Mouse (Mus musculus) megakaryocyte-erythroid progenitor cell, adult 5-6 weeks (primary cell): ENCODE data around the gene Vmn1r193. TPM values are rescaled to one million over a fixed set of nuclear protein-coding genes. Genes with fewer than 3 reads are reported as not detected.
"Not testable (repeated sequence)": the region's sequence is repeated elsewhere in the genome, so short reads cannot be mapped to it uniquely, and the experiment has no call there.

ENCODE experiments used
- ATAC-seq: replicated peaks from 2 replicates; pipeline ENCODE4 v1.8.0; 2016; ENCODE audit warnings: mild to moderate bottlenecking, inconsistent platforms; ENCODE audit not compliant: severe bottlenecking, poor library complexity, low FRiP score, low TSS enrichment
- total RNA-seq, 2 experiments: library from RNA; stranded (forward) in 1 of 2; stranded (reverse) in 1 of 2; fragments of 200-1000, 215-1000 nt in 1 of 2; fragments of >200 nt in 1 of 2; fragmentation: Nextera tagmentation in 1 of 2; gene quantifications; 2 replicates each; pipeline ENCODE4 v1.2.3; 2014 to 2017

Vmn1r193 gene
- total RNA-seq (2014; fragmentation: Nextera tagmentation): not detected in 2 replicates
- not detected in 2 replicates for total RNA-seq (2017)

GRCm38 (mm10) chr13:22223060-22223459 lies at the start of gene Vmn1r193:
Vmn1r193 (minus strand) TSS chr13:22223160.
- ATAC-seq: not testable (repeated sequence)

GRCm38 (mm10) chr13:22271721-22272120 lies 48.8 kb upstream of the Vmn1r193 start:
- no peak for ATAC-seq

- not testable (repeated sequence) for ATAC-seq
Measured at GRCm38 (mm10) chr13:22270222-22270621, 47.3 kb upstream of the Vmn1r193 start, which contains the start of gene Vmn1r195. Vmn1r195 (plus strand) TSS chr13:22270522.

GRCm38 (mm10) chr13:22243915-22244314 lies 21.0 kb upstream of the Vmn1r193 start, which contains the start of gene Vmn1r194:
Vmn1r194 (plus strand) TSS chr13:22244215.
- ATAC-seq: no peak

GRCm38 (mm10) chr13:22192756-22193155 lies 30.2 kb downstream of the Vmn1r193 start:
- ATAC-seq: not testable (repeated sequence)

GRCm38 (mm10) chr13:22191041-22191440 lies 31.9 kb downstream of the Vmn1r193 start, which contains the start of gene Vmn1r192:
Vmn1r192 (minus strand) TSS chr13:22191141.
- ATAC-seq: no peak

- ATAC-seq: no peak
Measured at GRCm38 (mm10) chr13:22190385-22190784, 32.6 kb downstream of the Vmn1r193 start.

GRCm38 (mm10) chr13:22189313-22189712 lies 33.6 kb downstream of the Vmn1r193 start:
- no peak for ATAC-seq

GRCm38 (mm10) chr13:22183869-22184268 lies 39.1 kb downstream of the Vmn1r193 start, which contains the start of gene Vmn1r191:
Vmn1r191 (minus strand) TSS chr13:22183969.
- ATAC-seq: no peak

GRCm38 (mm10) chr13:22168416-22168815 lies 54.5 kb downstream of the Vmn1r193 start:
- no peak for ATAC-seq

Other genes with a start within 250 kb of the Vmn1r193 start
- gene Pom121l2, start 242.0 kb downstream of the Vmn1r193 start, total RNA-seq (2014; fragmentation: Nextera tagmentation): not detected in 2 replicates
- not detected in 2 replicates for gene Pom121l2, start 242.0 kb downstream of the Vmn1r193 start, total RNA-seq (2017)
- not detected in 2 replicates for gene Prss16, start 213.4 kb downstream of the Vmn1r193 start, total RNA-seq (2014; fragmentation: Nextera tagmentation)
- gene Prss16, start 213.4 kb downstream of the Vmn1r193 start, total RNA-seq (2017): 0.19 and 0.89 TPM in 2 replicates
- 11.1 TPM in 1 of 2 replicates, not detected in the other for gene Hist1h2ah, start 187.6 kb downstream of the Vmn1r193 start, total RNA-seq (2014; fragmentation: Nextera tagmentation)
- gene Hist1h2ah, start 187.6 kb downstream of the Vmn1r193 start, total RNA-seq (2017): 482 and 578 TPM in 2 replicates
- 142 and 423 TPM in 2 replicates for gene Hist1h2bk, start 187.3 kb downstream of the Vmn1r193 start, total RNA-seq (2014; fragmentation: Nextera tagmentation)
- 812 and 1,118 TPM in 2 replicates for gene Hist1h2bk, start 187.3 kb downstream of the Vmn1r193 start, total RNA-seq (2017)
- gene Hist1h4i, start 181.8 kb downstream of the Vmn1r193 start, total RNA-seq (2014; fragmentation: Nextera tagmentation): 56.5 and 110 TPM in 2 replicates
- gene Hist1h4i, start 181.8 kb downstream of the Vmn1r193 start, total RNA-seq (2017): 136 and 141 TPM in 2 replicates
- 19.5 and 69.6 TPM in 2 replicates for gene Hist1h2ag, start 180.2 kb downstream of the Vmn1r193 start, total RNA-seq (2014; fragmentation: Nextera tagmentation)
- gene Hist1h2ag, start 180.2 kb downstream of the Vmn1r193 start, total RNA-seq (2017): 882 and 1,306 TPM in 2 replicates
- gene Hist1h2bj, start 179.9 kb downstream of the Vmn1r193 start, total RNA-seq (2014; fragmentation: Nextera tagmentation): 238 and 405 TPM in 2 replicates
- gene Hist1h2bj, start 179.9 kb downstream of the Vmn1r193 start, total RNA-seq (2017): 313 and 664 TPM in 2 replicates
- gene Vmn1r188, start 138.7 kb downstream of the Vmn1r193 start, total RNA-seq (2014; fragmentation: Nextera tagmentation): not detected in 2 replicates
- gene Vmn1r188, start 138.7 kb downstream of the Vmn1r193 start, total RNA-seq (2017): not detected in 2 replicates
- gene Vmn1r189, start 117.3 kb downstream of the Vmn1r193 start, total RNA-seq (2014; fragmentation: Nextera tagmentation): not detected in 2 replicates
- not detected in 2 replicates for gene Vmn1r189, start 117.3 kb downstream of the Vmn1r193 start, total RNA-seq (2017)
- not detected in 2 replicates for gene Vmn1r191, start 39.2 kb downstream of the Vmn1r193 start, total RNA-seq (2014; fragmentation: Nextera tagmentation)
- gene Vmn1r191, start 39.2 kb downstream of the Vmn1r193 start, total RNA-seq (2017): not detected in 2 replicates
- not detected in 2 replicates for gene Vmn1r192, start 32.0 kb downstream of the Vmn1r193 start, total RNA-seq (2014; fragmentation: Nextera tagmentation)
- gene Vmn1r192, start 32.0 kb downstream of the Vmn1r193 start, total RNA-seq (2017): not detected in 2 replicates
- not detected in 2 replicates for gene Vmn1r194, start 21.1 kb upstream of the Vmn1r193 start, total RNA-seq (2014; fragmentation: Nextera tagmentation)
- gene Vmn1r194, start 21.1 kb upstream of the Vmn1r193 start, total RNA-seq (2017): not detected in 2 replicates
- gene Vmn1r195, start 47.4 kb upstream of the Vmn1r193 start, total RNA-seq (2014; fragmentation: Nextera tagmentation): not detected in 2 replicates
- not detected in 2 replicates for gene Vmn1r195, start 47.4 kb upstream of the Vmn1r193 start, total RNA-seq (2017)
- not detected in 2 replicates for gene Vmn1r196, start 66.8 kb upstream of the Vmn1r193 start, total RNA-seq (2014; fragmentation: Nextera tagmentation)
- not detected in 2 replicates for gene Vmn1r196, start 66.8 kb upstream of the Vmn1r193 start, total RNA-seq (2017)
- gene Vmn1r197, start 101.4 kb upstream of the Vmn1r193 start, total RNA-seq (2014; fragmentation: Nextera tagmentation): not detected in 2 replicates
- gene Vmn1r197, start 101.4 kb upstream of the Vmn1r193 start, total RNA-seq (2017): not detected in 2 replicates
- not detected in 2 replicates for gene Vmn1r198, start 127.2 kb upstream of the Vmn1r193 start, total RNA-seq (2014; fragmentation: Nextera tagmentation)
- gene Vmn1r198, start 127.2 kb upstream of the Vmn1r193 start, total RNA-seq (2017): not detected in 2 replicates
- gene Vmn1r199, start 156.7 kb upstream of the Vmn1r193 start, total RNA-seq (2014; fragmentation: Nextera tagmentation): not detected in 2 replicates
- gene Vmn1r199, start 156.7 kb upstream of the Vmn1r193 start, total RNA-seq (2017): not detected in 2 replicates
- gene Vmn1r200, start 167.2 kb upstream of the Vmn1r193 start, total RNA-seq (2014; fragmentation: Nextera tagmentation): not detected in 2 replicates
- gene Vmn1r200, start 167.2 kb upstream of the Vmn1r193 start, total RNA-seq (2017): not detected in 2 replicates
- gene Vmn1r201, start 248.8 kb upstream of the Vmn1r193 start, total RNA-seq (2014; fragmentation: Nextera tagmentation): not detected in 2 replicates
- not detected in 2 replicates for gene Vmn1r201, start 248.8 kb upstream of the Vmn1r193 start, total RNA-seq (2017)